8 mouse cellular contexts compared by ENCODE assay signal in genomic region chr19:43689419-43690246, GRCm38 (mm10). TPM values are rescaled to one million over a fixed set of nuclear protein-coding genes. Genes with fewer than 3 reads are reported as not detected.
A peak's percentile ranks its signal among the peaks of the same experiment; 100 is the strongest.
DNase-seq lines count a peak whose midpoint lies in the region; ATAC-seq lines count a peak whose summit lies in the region.

TSS of gene Entpd7 (plus strand) at chr19:43689672.

- H3K36me3 ChIP-seq in forebrain, embryonic 11.5 days (ENCODE audit: control insufficient read depth, insufficient read depth, low read length): no peaks in the 10 kb centered on the region
- H3K36me3 ChIP-seq in heart, embryonic 16.5 days (ENCODE audit: control insufficient read depth, insufficient read depth): no peaks in the 10 kb centered on the region; the same call in 1 of the 2 replicates
- peaks cover 5% of the 10 kb centered on the region; the same call in 1 of the 2 replicates for H3K36me3 ChIP-seq in liver, embryonic 15.5 days (replicated peaks)
- H3K36me3 ChIP-seq in neural tube, embryonic 12.5 days: peaks cover 3% of the 10 kb centered on the region; the same call in 1 of the 2 replicates

- H3K4me2 ChIP-seq in forebrain, embryonic 11.5 days (ENCODE audit: low read depth, low read length, severe bottlenecking): peak within 1 kb of the TSS; percentile 79
- H3K4me2 ChIP-seq in heart, embryonic 16.5 days (ENCODE audit: low read depth, low read length): peak within 1 kb of the TSS; percentile 79
- H3K4me2 ChIP-seq in liver, embryonic 15.5 days: peak within 1 kb of the TSS; percentile 92
- H3K4me2 ChIP-seq in neural tube, embryonic 12.5 days (replicated peaks): peak within 1 kb of the TSS; percentile 91

- WGBS in forebrain, embryonic 11.5 days: under 1% methylated on average over 60 of the region's 60 CpGs
- WGBS in heart, embryonic 16.5 days: under 1% methylated on average over 60 of the region's 60 CpGs
- WGBS in liver, embryonic 15.5 days (ENCODE audit: insufficient replicate concordance): under 1% methylated on average over 60 of the region's 60 CpGs
- WGBS in neural tube, embryonic 12.5 days: under 1% methylated on average over 60 of the region's 60 CpGs

- no peaks in the 10 kb centered on the region for H3K27me3 ChIP-seq in forebrain, embryonic 11.5 days (ENCODE audit: control insufficient read depth, insufficient read depth, low read length)
- H3K27me3 ChIP-seq in heart, embryonic 16.5 days (ENCODE audit: control insufficient read depth, insufficient read depth, low read length): no peaks in the 10 kb centered on the region; the same call in 1 of the 2 replicates
- H3K27me3 ChIP-seq in liver, embryonic 15.5 days: no peaks in the 10 kb centered on the region
- H3K27me3 ChIP-seq in neural tube, embryonic 12.5 days (replicated peaks): no peaks in the 10 kb centered on the region

- H3K4me3 ChIP-seq in forebrain, embryonic 11.5 days (ENCODE audit: low read depth, low read length): peak within 1 kb of the TSS; percentile 73
- H3K4me3 ChIP-seq in heart, embryonic 16.5 days (ENCODE audit: low read length): peak within 1 kb of the TSS; percentile 71
- H3K4me3 ChIP-seq in liver, embryonic 15.5 days (replicated peaks): peak within 1 kb of the TSS; percentile 71
- H3K4me3 ChIP-seq in neural tube, embryonic 12.5 days: peak within 1 kb of the TSS; percentile 74

- H3K4me1 ChIP-seq in forebrain, embryonic 11.5 days (replicated peaks; ENCODE audit: control insufficient read depth, insufficient read depth, low read length): no peaks in the 10 kb centered on the region
- peaks cover 6% of the 10 kb centered on the region for H3K4me1 ChIP-seq in heart, embryonic 16.5 days (ENCODE audit: control insufficient read depth, insufficient read depth, low read length)
- H3K4me1 ChIP-seq in liver, embryonic 15.5 days (replicated peaks): peaks cover 23% of the 10 kb centered on the region
- peaks cover 12% of the 10 kb centered on the region for H3K4me1 ChIP-seq in neural tube, embryonic 12.5 days

- H3K9ac ChIP-seq in forebrain, embryonic 11.5 days (ENCODE audit: low read length): peak within 1 kb of the TSS; percentile 78
- H3K9ac ChIP-seq in heart, embryonic 16.5 days (ENCODE audit: low read length): peak within 1 kb of the TSS; percentile 80
- H3K9ac ChIP-seq in liver, embryonic 15.5 days: peak within 1 kb of the TSS; percentile 66
- H3K9ac ChIP-seq in neural tube, embryonic 12.5 days: peak within 1 kb of the TSS; percentile 84

- DNase-seq in CD8-positive naive resting alpha-beta T cell, adult 2 months (ENCODE audit: low read depth in 2 of 2, low spot score in 2 of 2): peak; percentile 87 to 88
- DNase-seq in c-Kit-positive CD71-negative TER-119-negative erythroid progenitor cells, embryonic 14.5 days (ENCODE audit: low read depth): peak; percentile 94
- DNase-seq in forebrain, embryonic 11.5 days (ENCODE audit: low spot score): peak; percentile 96
- DNase-seq in kidney, postnatal 36 days: peak; percentile 97 to 98
- peak; percentile 96 for DNase-seq in telencephalon, adult 2 months (ENCODE audit: low read depth, low spot score)

- peak within 1 kb of the TSS; percentile 57; the same call in 1 of the 2 replicates for H3K27ac ChIP-seq in forebrain, embryonic 11.5 days (ENCODE audit: low read depth, low read length)
- H3K27ac ChIP-seq in heart, embryonic 16.5 days (ENCODE audit: low read length): peak within 1 kb of the TSS; percentile 25; the same call in 1 of the 2 replicates
- 0 out of 2 replicates have a peak within 1 kb of the TSS, but pooled peaks have one; percentile 4 for H3K27ac ChIP-seq in liver, embryonic 15.5 days (replicated peaks)
- H3K27ac ChIP-seq in neural tube, embryonic 12.5 days: peak within 1 kb of the TSS; percentile 57; the same call in 1 of the 2 replicates

- peak; percentile 98 for ATAC-seq in forebrain, embryonic 11.5 days (replicated peaks; ENCODE audit: low FRiP score)
- ATAC-seq in heart, embryonic 16.5 days (replicated peaks; ENCODE audit: extremely low read depth, insufficient read depth, low FRiP score): peak; percentile 100
- peak; percentile 100 for ATAC-seq in liver, embryonic 15.5 days (ENCODE audit: insufficient read depth)
- ATAC-seq in neural tube, embryonic 12.5 days (ENCODE audit: low FRiP score, low read depth): peak; percentile 98

- no peaks in the 10 kb centered on the region for H3K9me3 ChIP-seq in forebrain, embryonic 11.5 days (ENCODE audit: control insufficient read depth, low read length)
- H3K9me3 ChIP-seq in heart, embryonic 16.5 days (replicated peaks; ENCODE audit: control insufficient read depth, low read length): no peaks in the 10 kb centered on the region
- no peaks in the 10 kb centered on the region for H3K9me3 ChIP-seq in liver, embryonic 15.5 days (replicated peaks)
- no peaks in the 10 kb centered on the region for H3K9me3 ChIP-seq in neural tube, embryonic 12.5 days

RNA-seq across cellular contexts. Expression of gene Entpd7, which starts in this region (rescaled TPM):
- 10.7 and 11.8 TPM in 2 replicates for polyA plus RNA-seq in forebrain, embryonic 11.5 days (2014; fragmentation: Nextera tagmentation; extraction: Ambion mirVana)
- 5.1 TPM in 2 replicates for polyA plus RNA-seq in heart, embryonic 16.5 days (2015; fragmentation: Nextera tagmentation; extraction: Ambion mirVana)
- polyA plus RNA-seq in liver, embryonic 15.5 days (2015; fragmentation: Nextera tagmentation; extraction: Ambion mirVana): 2.4 and 2.5 TPM in 2 replicates
- polyA plus RNA-seq in neural tube, embryonic 12.5 days (2016; fragmentation: Nextera tagmentation; extraction: Ambion mirVana): 12.2 TPM in 2 replicates

Comparison
In these comparisons a context has a peak if more than half of its experiments do, and no peak if none do; other contexts are left out.
1. Peak in every context shown above with its lines: DNase-seq, ATAC-seq, H3K4me3 ChIP-seq and H3K27ac ChIP-seq.
2. H3K27ac ChIP-seq: peak in every context shown above with its lines; median percentile 57 in forebrain, embryonic 11.5 days; 57 in neural tube, embryonic 12.5 days; 25 in heart, embryonic 16.5 days; 4 in liver, embryonic 15.5 days.